Mouse (Mus musculus) testis, postnatal 14 days (tissue): ENCODE measurements at regions not wholly inside any gene's neighbourhood (a gene's known extent, or its start where the extent isn't known, plus 50 kb on each side); places are given as distances from the start of the nearest gene placed in this dataset.

Experiments used
- DNase-seq: peaks from one replicate; pipeline ENCODE4 v3.0.0; 2021; ENCODE audit warnings: low spot score

DNA sequence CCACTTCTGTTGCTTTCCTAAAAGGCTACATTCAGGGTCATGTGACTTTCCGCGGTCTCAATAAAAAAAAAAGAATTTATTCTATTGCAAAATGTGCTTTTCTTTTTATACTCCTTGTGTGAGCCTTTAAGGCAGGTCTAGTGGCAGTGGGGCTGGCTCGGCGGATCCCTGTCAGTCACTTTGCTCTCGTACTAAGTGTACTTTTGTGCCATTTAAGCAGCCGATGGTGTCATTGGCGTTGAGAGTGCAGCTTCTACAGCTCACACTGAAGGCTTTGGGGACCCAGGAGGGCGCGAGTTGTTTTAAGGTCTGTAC is 313.1 kb downstream of the Mtx2 start:
- DNase-seq, result no peak

GRCm38 (mm10) chr2:75139544-75139943 is 313.9 kb downstream of the Mtx2 start:
- DNase-seq, result no peak

DNA sequence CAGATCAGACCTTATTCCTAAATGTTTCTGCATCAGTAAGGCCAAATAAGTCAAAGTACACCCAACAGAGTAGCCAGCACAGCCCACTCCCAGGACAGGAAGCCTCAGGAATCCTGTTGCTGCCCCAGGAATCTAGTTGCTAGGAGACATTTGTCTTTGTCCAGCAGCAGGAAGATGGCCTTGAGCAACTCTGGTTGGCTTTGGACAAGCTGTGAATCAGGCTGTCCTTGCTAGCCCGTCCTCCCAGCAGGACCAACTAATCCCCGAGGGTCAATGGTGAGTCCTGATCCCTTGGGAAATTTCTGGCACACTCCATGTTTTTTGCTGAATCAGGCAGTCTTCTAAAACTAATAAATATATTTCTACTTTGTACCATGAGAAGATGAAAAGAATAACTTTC is 317.1 kb downstream of the Mtx2 start:
- DNase-seq, result peak; percentile 34

DNA sequence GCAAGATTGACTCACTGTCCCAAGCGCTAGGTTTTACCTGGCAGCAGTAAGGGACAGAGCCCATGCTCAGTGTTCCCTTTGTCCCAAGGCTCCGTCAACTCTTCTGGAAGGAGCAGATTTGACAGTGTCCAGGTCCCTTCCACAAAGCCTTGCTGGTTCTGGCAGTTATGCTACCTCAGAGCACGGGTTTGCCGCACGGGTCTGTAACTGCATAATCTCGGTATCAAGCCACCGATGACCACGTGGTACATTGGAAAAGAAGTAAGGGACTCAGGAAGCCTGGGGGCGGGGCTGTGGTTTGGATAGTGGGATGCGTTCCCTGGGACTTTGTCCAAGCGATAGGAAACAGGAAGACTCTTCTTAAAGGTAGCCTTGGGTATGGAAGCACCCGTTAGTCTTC is 319.3 kb downstream of the Mtx2 start:
- DNase-seq, result no peak

- no peak for DNase-seq
These were observed 320.7 kb downstream of the Mtx2 start for GRCm38 (mm10) chr2:75146256-75146655.

DNA sequence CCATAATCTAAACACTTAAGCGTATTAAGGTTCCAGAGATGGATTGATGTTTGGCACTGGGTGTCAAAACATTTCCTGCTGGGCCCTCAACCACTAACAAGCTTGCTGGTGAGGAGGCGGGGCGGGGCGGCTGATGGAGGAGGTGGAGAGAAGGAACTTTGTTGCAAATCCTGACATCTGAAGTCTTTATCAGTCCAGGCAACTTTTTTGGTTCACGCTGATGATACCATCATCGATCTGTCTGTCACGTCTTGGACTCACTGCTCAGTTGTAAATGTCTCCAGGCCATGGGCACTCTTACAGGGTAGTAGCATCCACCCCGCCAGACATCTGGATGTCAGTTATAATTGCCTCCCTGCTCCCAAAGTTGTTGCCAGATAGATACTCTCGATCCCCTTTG is 321.8 kb downstream of the Mtx2 start:
- peak; percentile 36 for DNase-seq

DNA sequence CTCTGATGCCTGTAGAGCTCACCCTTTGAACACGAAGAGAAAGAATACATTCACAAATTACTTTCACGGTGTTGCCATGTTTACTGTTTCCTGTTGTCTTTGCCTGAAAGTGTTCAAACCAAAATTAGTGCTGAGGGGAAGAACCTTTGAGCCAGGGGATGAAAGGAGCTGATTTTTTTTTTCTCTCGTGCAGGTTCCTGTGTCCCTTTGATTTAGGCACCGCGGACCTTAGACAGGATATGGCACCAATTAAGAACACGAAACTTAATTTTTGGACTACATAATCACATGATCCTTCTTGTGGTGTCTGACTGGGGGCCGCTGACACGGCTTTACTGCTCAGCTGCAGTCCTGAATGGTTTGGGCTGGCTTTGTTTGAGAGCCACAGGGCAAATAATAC is 322.4 kb downstream of the Mtx2 start:
- DNase-seq, result no peak

DNA sequence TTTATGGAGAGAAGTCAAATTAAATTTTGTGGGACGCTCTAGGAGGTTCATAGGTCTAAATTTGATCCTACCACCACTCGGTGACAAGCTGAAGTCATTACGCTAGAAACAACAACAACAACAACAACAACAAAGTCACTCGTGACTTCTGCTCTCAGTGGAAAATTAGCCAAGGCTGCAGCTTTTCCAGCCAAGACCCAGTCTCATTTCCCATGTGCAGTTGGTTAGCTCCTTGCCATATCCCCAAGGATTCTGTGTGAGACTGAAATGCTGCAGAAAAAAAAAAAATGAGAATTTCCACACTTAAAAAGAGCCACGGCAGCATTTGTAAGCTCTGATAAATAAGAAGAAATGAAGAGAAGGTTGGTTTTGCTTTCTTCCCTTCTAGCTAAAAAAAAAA is 323.4 kb downstream of the Mtx2 start:
- no peak for DNase-seq

GRCm38 (mm10) chr2:75149562-75149961 is 324.0 kb downstream of the Mtx2 start:
- DNase-seq, result no peak

GRCm38 (mm10) chr2:75150986-75151385 is 325.4 kb downstream of the Mtx2 start:
- peak; percentile 35 for DNase-seq

GRCm38 (mm10) chr2:75151519-75151918 is 325.9 kb downstream of the Mtx2 start:
- DNase-seq, result no peak

DNA sequence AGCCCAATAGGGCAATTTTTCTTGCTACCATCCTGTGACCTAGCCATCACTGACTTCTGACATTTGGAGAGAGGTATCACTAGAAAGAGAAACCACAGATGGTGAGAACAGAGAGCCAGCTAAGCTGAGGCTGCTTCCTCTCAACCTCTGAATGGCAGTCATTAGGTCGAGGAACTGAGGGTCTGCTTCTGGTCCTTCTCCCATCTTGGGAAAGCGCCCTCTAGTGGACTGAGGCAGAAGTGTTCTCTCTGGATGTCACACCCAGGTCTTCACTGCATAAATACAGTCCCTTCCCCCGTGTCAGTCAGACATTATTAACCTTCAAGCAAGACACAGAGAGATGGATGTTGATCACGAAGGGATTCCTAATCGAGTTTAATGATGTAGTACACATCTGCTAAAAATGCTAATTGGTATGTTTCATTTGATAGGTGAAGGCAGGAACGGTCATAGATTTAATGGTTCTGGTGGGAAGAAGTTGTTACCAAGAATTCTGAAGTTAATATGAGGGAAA is 326.9 kb downstream of the Mtx2 start:
- peak; percentile 54 for DNase-seq

- DNase-seq, result no peak
These were observed 328.8 kb downstream of the Mtx2 start for GRCm38 (mm10) chr2:75154448-75154847.

- DNase-seq, result no peak
These were observed 333.0 kb downstream of the Mtx2 start for GRCm38 (mm10) chr2:75158581-75158980.

- no peak for DNase-seq
These were observed 335.5 kb downstream of the Mtx2 start for GRCm38 (mm10) chr2:75161075-75161474.

- DNase-seq, result no peak
These were observed 339.4 kb downstream of the Mtx2 start for GRCm38 (mm10) chr2:75164987-75165386.

DNA sequence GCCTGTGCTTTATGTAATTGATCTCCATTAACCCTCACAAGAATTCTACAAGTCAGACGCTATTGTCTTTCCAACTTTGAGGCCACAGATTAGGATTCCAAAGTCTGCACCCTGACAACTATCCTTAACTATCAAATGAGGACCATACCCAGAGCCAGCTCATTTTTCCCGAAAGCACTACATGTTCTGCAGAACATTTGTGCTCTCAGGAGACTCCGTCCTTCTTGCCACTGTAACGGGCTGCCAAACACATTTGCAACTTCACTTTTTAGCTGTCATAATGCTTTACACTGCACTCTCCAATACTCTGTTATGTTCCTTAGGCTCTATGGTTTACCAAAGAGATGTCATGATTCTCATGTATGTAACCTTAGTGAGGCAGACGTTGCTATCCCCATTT is 350.7 kb downstream of the Mtx2 start:
- no peak for DNase-seq

- DNase-seq, result no peak
These were observed 357.7 kb downstream of the Mtx2 start for GRCm38 (mm10) chr2:75183293-75183692.

DNA sequence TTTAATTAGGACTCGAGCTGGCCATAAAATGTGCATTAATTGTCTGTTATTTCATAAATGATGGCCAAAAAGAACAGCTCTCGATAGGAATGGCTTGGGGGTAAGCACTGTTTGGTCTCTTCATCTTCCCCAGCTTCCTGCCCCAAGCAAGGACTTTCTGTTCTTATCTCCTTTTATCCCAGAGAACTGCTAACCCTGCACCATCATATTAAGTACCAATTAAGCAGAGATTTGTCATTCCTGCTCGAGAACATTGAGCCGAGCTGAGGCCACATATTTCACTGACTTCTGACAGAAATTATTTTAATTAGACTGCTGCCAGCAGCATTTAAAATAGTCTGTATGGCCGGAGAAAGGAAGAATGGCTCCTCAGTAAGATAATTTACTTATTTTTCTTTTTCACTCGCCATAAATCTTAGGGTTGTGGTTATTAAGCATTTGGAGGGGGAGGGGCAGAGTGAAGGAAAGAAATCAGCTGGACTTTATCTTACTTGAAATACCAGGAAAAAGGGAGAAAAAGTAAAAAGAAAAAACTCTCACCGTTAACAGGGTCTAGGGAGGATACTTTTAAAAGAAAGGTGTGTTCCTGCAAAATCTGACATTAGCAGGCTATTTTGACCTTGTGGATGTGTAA is 377.1 kb downstream of the Mtx2 start:
- peak; percentile 11 for DNase-seq

- no peak for DNase-seq
These were observed 383.5 kb downstream of the Mtx2 start for GRCm38 (mm10) chr2:75208821-75209758.

DNA sequence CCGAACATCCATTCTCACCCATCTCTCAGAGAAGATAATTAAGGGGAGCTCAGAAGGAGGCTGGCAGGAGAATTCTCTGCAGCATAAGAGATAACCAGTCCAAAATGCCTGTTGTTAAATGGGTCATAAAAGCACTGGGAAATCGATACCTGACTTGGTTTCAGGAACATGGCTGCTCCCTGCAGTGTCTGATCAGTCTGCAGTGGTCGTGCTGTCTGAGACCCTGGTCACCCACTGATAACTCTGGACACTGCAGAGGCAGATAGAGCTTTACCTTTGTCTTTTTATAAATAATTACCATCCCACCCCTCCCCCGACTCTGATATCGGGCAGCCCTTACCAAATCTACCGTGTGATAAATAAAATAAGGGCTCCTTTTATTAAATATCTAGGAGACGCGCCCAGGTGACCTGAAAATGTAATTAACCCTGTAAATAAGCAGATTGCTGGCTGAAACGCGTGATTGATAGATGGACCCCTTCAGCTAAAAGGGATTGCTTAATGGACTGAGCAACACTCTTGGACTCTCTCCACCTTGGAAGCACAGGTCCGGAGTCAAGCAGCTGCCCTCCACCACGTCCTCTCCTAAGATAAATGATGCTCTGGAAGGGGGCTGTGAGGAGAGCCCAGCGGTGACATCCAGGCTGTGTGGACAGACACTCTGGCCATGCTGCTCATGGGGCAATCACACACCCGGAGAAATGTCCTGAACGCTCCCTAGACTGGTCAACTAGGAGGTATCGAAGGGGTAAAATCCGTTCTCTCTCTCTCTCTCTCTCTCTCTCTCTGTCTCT is 384.4 kb downstream of the Mtx2 start:
- DNase-seq, result no peak

DNA sequence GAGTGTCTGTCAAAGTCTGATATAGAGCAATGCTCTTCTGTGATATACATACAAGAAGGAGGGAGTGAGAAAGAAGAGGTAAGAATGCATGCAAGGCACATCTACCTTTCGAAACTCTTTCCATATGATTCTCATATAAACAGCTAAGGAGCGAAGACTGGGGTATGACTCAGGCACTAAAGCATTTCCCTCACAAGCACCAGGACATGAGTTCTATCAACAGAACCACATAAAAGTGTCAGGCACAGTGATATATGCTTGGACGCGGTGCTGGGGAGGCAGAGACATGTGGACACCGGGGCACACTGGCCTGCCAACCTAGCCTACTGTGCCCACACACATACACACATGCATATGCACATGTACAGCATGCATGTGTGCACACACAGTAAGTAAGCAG is 391.3 kb downstream of the Mtx2 start:
- DNase-seq, result no peak
